Mouse (Mus musculus) forebrain, embryonic 11.5 days (tissue): ENCODE measurements around the gene Gtf2f2. TPM values are rescaled to one million over a fixed set of nuclear protein-coding genes. Genes with fewer than 3 reads are reported as not detected.

Experiments used
- ATAC-seq: fragments of 200-750 bp; cut with Nextera tagmentation; replicated peaks from 2 replicates; pipeline ENCODE4 v1.8.0; 2017; ENCODE audit warnings: moderate TSS enrichment; ENCODE audit not compliant: low FRiP score
- DNase-seq: peaks from one replicate; pipeline ENCODE4 v3.0.0-alpha.2; 2017; ENCODE audit warnings: low spot score
- H3K27ac ChIP-seq: fragments of 300-500 bp; sonication (generic); 2 replicates; pipeline ENCODE4 v1.5.1; 2014; ENCODE audit warnings: low read depth, low read length
- H3K27me3 ChIP-seq: fragments of 300-500 bp; sonication (generic); 2 replicates; pipeline ENCODE4 v1.6.1; 2014; ENCODE audit warnings: mild to moderate bottlenecking, low read length, mixed read lengths; ENCODE audit not compliant: control insufficient read depth, insufficient read depth
- H3K36me3 ChIP-seq: fragments of 300-500 bp; sonication (generic); 2 replicates; pipeline ENCODE4 v1.6.1; 2014; ENCODE audit warnings: mild to moderate bottlenecking, low read length, moderate library complexity, mixed read lengths; ENCODE audit not compliant: control insufficient read depth, insufficient read depth
- H3K4me1 ChIP-seq: fragments of 300-500 bp; sonication (generic); replicated peaks from 2 replicates; pipeline ENCODE4 v1.6.1; 2014; ENCODE audit warnings: low read length, mixed read lengths; ENCODE audit not compliant: control insufficient read depth, insufficient read depth
- H3K4me2 ChIP-seq: fragments of 300-500 bp; sonication (generic); 2 replicates; pipeline ENCODE4 v1.6.1; 2014; ENCODE audit warnings: low read depth, mild to moderate bottlenecking, low read length, moderate library complexity, mixed read lengths; ENCODE audit not compliant: severe bottlenecking
- H3K4me3 ChIP-seq: fragments of 300-500 bp; sonication (generic); 2 replicates; pipeline ENCODE4 v1.5.1; 2014; ENCODE audit warnings: low read depth, low read length
- H3K9ac ChIP-seq: fragments of 300-500 bp; sonication (generic); 2 replicates; pipeline ENCODE4 v1.6.1; 2014; ENCODE audit warnings: low read length
- H3K9me3 ChIP-seq: fragments of 300-500 bp; sonication (generic); 2 replicates; pipeline ENCODE4 v1.6.1; 2016; ENCODE audit warnings: low read length, mixed read lengths; ENCODE audit not compliant: control insufficient read depth
- WGBS: fragments of 180-500 bp; shearing (Covaris S2); extraction: QIAGEN DNeasy Blood & Tissue Kit; methylation state at CpG from one replicate; pipeline ENCODE4 v1.1.7; 2014; 5-methylcytosine and 5-hydroxymethylcytosine counted together
- polyA plus RNA-seq: library from polyadenylated mRNA; unstranded; fragments of >200 nt; fragmentation: Nextera tagmentation; extraction: Ambion mirVana; gene quantifications from 2 replicates; pipeline ENCODE4 v1.2.1, GENCODE M21; 2014

The Gtf2f2 gene
- polyA plus RNA-seq, 1 experiment from 2014 or later = 57.0 TPM

GRCm38 (mm10) chr14:76032671-76033136 is 22.0 kb upstream of the Gtf2f2 start:
- Histone ChIP-seq H3K4me1 (peaks cover 7% of the 10 kb centered on the region; the same call in 1 of the 2 replicates), H3K36me3 (no peaks in the 10 kb centered on the region), H3K4me3 (no peak overlapping the region), H3K9me3 (no peaks in the 10 kb centered on the region), H3K9ac (no peak overlapping the region), H3K4me2 (peak overlapping the region; percentile 21; the same call in 1 of the 2 replicates), H3K27me3 (no peaks in the 10 kb centered on the region), H3K27ac (peak overlapping the region; percentile 85)
- 21% methylated on average over 7 of the region's 7 CpGs for WGBS
- peak; percentile 69 for ATAC-seq
- peak; percentile 75 for DNase-seq

DNA sequence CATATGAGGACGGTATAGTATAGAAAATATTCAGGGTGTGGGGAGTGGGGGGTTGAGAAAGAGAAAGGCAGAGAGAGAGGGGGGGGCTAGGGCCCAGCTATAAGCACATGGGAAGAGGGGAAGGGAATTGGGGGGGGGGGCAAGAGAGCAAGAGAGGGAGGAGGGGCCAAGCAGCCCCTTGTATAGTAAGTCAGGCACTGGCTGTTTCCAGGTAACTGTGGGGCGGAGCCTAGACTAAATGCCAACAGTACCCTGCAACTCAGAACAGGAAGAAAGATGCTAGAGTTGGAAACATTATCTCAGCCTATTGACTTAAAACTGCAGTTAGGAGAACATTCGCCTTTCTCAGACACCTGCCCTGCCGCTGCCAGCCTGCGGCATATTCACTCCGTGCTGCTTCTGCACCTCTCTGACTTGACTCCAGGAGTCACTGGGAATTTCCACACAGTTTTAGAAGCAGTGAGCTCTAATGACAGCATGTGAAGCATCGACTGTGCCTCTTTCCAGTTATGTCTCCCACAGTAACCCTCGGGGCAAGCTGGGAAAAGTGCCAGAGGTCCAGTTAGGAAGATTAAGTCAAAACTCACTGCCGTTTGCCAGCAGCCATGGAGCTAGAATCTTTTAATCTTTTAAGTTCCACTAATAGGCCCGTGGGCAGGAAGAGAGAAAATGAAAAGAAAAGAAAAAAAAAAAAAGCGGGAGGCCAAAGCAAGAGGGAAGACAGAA is 20.6 kb upstream of the Gtf2f2 start:
- ATAC-seq (peak; percentile 32), DNase-seq (peak; percentile 54)
- peak overlapping the region; percentile 18; the same call in 1 of the 2 replicates for H3K4me2 ChIP-seq
- peaks cover 7% of the 10 kb centered on the region; the same call in 1 of the 2 replicates for H3K4me1 ChIP-seq
- H3K27ac ChIP-seq = peak overlapping the region; percentile 74
- H3K4me3 ChIP-seq = no peak overlapping the region
- no peaks in the 10 kb centered on the region for H3K27me3 ChIP-seq
- H3K9ac ChIP-seq = no peak overlapping the region
- WGBS = 46% methylated on average over 11 of the region's 11 CpGs
- H3K9me3 ChIP-seq = no peaks in the 10 kb centered on the region
- no peaks in the 10 kb centered on the region for H3K36me3 ChIP-seq

- Histone ChIP-seq H3K4me1 (peaks cover 3% of the 10 kb centered on the region; the same call in 1 of the 2 replicates), H3K27ac (no peak overlapping the region), H3K4me3 (no peak overlapping the region), H3K36me3 (no peaks in the 10 kb centered on the region), H3K4me2 (no peak overlapping the region), H3K9ac (no peak overlapping the region), H3K27me3 (no peaks in the 10 kb centered on the region), H3K9me3 (no peaks in the 10 kb centered on the region; the same call in 1 of the 2 replicates)
- no peak for DNase-seq
- 92% methylated on average over 4 of the region's 4 CpGs for WGBS
- no peak for ATAC-seq
Measured at GRCm38 (mm10) chr14:76024641-76025040, 14.0 kb upstream of the Gtf2f2 start.

DNA sequence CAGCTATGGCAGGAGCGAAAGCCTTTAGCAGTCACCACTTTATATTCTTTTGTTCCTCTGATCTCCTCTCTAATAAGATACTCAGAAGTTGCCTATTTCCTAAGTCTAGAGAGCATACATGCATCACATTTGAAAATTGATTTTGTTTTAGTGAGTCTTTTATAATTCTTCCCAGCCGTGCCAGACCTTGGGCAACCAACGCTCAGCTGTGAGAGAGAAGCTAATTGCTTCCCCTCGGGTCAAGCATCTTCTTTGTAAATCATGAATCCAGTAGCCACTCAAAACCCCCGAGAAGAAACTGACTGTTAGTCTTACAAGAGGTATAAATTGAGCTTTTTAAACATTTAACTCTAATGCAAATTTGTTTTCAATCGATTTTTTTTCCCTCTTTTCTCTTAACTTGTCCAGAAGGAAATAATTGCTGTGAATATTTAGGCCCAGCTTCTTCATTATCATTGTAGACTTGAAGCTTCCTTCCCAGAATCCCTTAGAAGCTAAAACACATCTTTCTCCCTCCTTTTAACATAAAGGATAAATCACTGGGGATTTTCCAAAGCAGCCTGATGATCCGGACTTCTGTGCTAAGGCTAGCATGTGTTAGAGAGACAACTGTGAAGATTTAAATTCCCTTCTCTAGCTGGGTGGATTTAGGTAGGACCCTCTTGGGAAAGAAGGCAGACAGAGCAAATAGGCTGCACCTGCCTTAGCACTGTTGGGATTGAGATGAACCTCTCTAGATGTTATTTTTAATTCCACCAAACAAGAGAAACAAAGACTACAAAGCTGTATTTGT is 10.5 kb upstream of the Gtf2f2 start:
- Histone ChIP-seq H3K9ac (no peak overlapping the region), H3K36me3 (no peaks in the 10 kb centered on the region), H3K4me1 (peaks cover 3% of the 10 kb centered on the region; the same call in 1 of the 2 replicates), H3K27me3 (no peaks in the 10 kb centered on the region), H3K9me3 (no peaks in the 10 kb centered on the region; the same call in 1 of the 2 replicates), H3K4me3 (no peak overlapping the region), H3K27ac (0 out of 2 replicates have a peak overlapping the region, but pooled peaks have one; percentile 28), H3K4me2 (no peak overlapping the region)
- DNase-seq (no peak), ATAC-seq (no peak)
- WGBS = 53% methylated on average over 7 of the region's 7 CpGs

DNA sequence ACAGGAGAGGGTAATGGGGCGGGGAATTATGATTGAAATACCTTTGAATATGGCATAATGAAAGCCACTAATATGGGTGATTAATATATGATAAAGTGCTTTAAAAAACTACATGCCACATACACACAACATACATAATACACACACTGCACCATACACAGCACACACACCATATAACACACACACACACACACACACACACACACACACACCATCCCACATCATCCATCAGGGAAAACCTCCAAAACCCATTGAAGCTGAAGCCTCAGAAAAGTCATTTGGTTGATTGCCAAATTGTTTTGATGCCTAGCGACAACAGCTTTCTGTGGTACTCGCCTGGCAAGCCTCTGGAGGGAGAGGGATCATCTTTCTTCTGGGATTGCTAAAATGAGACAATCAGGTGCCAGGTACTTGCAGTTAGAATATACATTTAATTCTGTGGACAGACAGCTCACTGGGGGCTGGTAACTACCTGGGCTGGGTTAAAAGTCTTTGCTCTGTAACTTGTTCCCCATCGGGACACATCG is 9.7 kb upstream of the Gtf2f2 start:
- H3K4me2 ChIP-seq = no peak overlapping the region
- 0 out of 2 replicates have a peak overlapping the region, but pooled peaks have one; percentile 28 for H3K27ac ChIP-seq
- peaks cover 3% of the 10 kb centered on the region; the same call in 1 of the 2 replicates for H3K4me1 ChIP-seq
- no peaks in the 10 kb centered on the region for H3K27me3 ChIP-seq
- no peak overlapping the region for H3K4me3 ChIP-seq
- DNase-seq (no peak), ATAC-seq (no peak)
- H3K36me3 ChIP-seq = no peaks in the 10 kb centered on the region
- no peaks in the 10 kb centered on the region; the same call in 1 of the 2 replicates for H3K9me3 ChIP-seq
- no peak overlapping the region for H3K9ac ChIP-seq
- 84% methylated on average over 5 of the region's 5 CpGs for WGBS

- no peak for DNase-seq
- WGBS = 69% methylated on average over 10 of the region's 10 CpGs
Measured at GRCm38 (mm10) chr14:76017785-76018490, 7.3 kb upstream of the Gtf2f2 start.

DNA sequence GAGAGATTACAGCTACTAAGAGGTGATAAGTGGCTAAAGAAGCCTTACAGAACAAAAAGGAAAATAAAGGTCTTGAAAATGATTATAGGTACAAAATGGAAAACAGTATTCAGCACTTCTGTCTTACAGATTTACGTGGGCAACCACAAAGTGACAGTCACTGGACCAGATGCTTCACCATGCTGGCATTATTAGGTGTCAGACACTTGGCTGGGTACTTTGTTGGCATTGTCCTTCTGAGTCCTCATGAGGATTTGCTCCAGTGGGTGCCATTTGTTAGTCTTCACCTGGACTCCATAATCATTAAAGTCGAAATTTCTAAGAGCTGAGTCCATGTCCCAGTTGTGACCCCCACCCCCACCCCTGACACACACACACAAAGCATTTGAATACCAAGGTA is 3.7 kb upstream of the Gtf2f2 start:
- ATAC-seq (no peak), DNase-seq (no peak)
- Histone ChIP-seq H3K27me3 (no peaks in the 10 kb centered on the region), H3K9me3 (no peaks in the 10 kb centered on the region), H3K4me2 (no peak overlapping the region), H3K9ac (no peak overlapping the region), H3K4me3 (no peak overlapping the region), H3K27ac (no peak overlapping the region), H3K36me3 (no peaks in the 10 kb centered on the region), H3K4me1 (peaks cover under 1% of the 10 kb centered on the region; the same call in 1 of the 2 replicates)
- 67% methylated on average over 2 of the region's 2 CpGs for WGBS

More at GRCm38 (mm10) chr14:76017785-76018490, 7.3 kb upstream of the Gtf2f2 start:
- Histone ChIP-seq H3K27ac (no peak overlapping the region), H3K27me3 (no peaks in the 10 kb centered on the region), H3K9ac (no peak overlapping the region), H3K4me1 (peaks cover 3% of the 10 kb centered on the region; the same call in 1 of the 2 replicates), H3K4me2 (no peak overlapping the region), H3K4me3 (no peak overlapping the region), H3K36me3 (no peaks in the 10 kb centered on the region), H3K9me3 (no peaks in the 10 kb centered on the region; the same call in 1 of the 2 replicates)
- no peak for ATAC-seq

- Histone ChIP-seq H3K9ac (peak overlapping the region; percentile 89; the same call in 1 of the 2 replicates), H3K27me3 (no peaks in the 10 kb centered on the region), H3K4me3 (peak overlapping the region; percentile 92), H3K4me2 (peak overlapping the region; percentile 76), H3K36me3 (no peaks in the 10 kb centered on the region; the same call in 1 of the 2 replicates), H3K4me1 (peaks cover 2% of the 10 kb centered on the region; the same call in 1 of the 2 replicates), H3K9me3 (no peaks in the 10 kb centered on the region), H3K27ac (no peak overlapping the region)
- ATAC-seq (no peak), DNase-seq (no peak)
- WGBS = 26% methylated on average over 7 of the region's 7 CpGs
Measured at GRCm38 (mm10) chr14:76011062-76011457, 395 bp upstream of the Gtf2f2 start.
